Mouse (Mus musculus) midbrain, embryonic 14.5 days (tissue): ENCODE measurements around the gene Wdr25. TPM values are rescaled to one million over a fixed set of nuclear protein-coding genes. Genes with fewer than 3 reads are reported as not detected.

Experiments
- ATAC-seq: fragments of 200-750 bp; cut with Nextera tagmentation; 2 replicates; pipeline ENCODE4 v1.8.0; 2017; ENCODE audit warnings: moderate number of reproducible peaks, moderate library complexity; ENCODE audit not compliant: low FRiP score, low TSS enrichment
- DNase-seq: peaks from one replicate; pipeline ENCODE4 v3.0.0-alpha.2; 2015
- H3K27ac ChIP-seq: fragments of 300-500 bp; sonication (generic); replicated peaks from 2 replicates; pipeline ENCODE4 v1.5.1; 2014; ENCODE audit warnings: mild to moderate bottlenecking, low read depth, low read length, moderate library complexity
- H3K27me3 ChIP-seq: fragments of 300-500 bp; sonication (generic); 2 replicates; pipeline ENCODE4 v1.6.1; 2014; ENCODE audit warnings: low read length, control low read depth, mixed read lengths; ENCODE audit not compliant: control insufficient read depth, insufficient read depth
- H3K36me3 ChIP-seq: fragments of 300-500 bp; sonication (generic); 2 replicates; pipeline ENCODE4 v1.6.1; 2014; ENCODE audit warnings: low read length, control low read depth; ENCODE audit not compliant: control insufficient read depth, insufficient read depth
- H3K4me1 ChIP-seq: fragments of 300-500 bp; sonication (generic); 2 replicates; pipeline ENCODE4 v1.6.1; 2014; ENCODE audit warnings: mild to moderate bottlenecking, antibody characterized with exemption, low read length, control low read depth; ENCODE audit not compliant: control insufficient read depth, insufficient read depth
- H3K4me2 ChIP-seq: fragments of 300-500 bp; sonication (generic); 2 replicates; pipeline ENCODE4 v1.6.1; 2014; ENCODE audit warnings: mild to moderate bottlenecking, low read length, moderate library complexity
- H3K4me3 ChIP-seq: fragments of 300-500 bp; sonication (generic); replicated peaks from 2 replicates; pipeline ENCODE4 v1.5.1; 2014; ENCODE audit warnings: low read depth, low read length
- H3K9ac ChIP-seq: fragments of 300-500 bp; sonication (generic); replicated peaks from 2 replicates; pipeline ENCODE4 v1.6.1; 2014; ENCODE audit warnings: mild to moderate bottlenecking, low read length, moderate library complexity
- H3K9me3 ChIP-seq: fragments of 300-500 bp; sonication (generic); 2 replicates; pipeline ENCODE4 v1.6.1; 2016; ENCODE audit warnings: low read length, control low read depth, mixed read lengths; ENCODE audit not compliant: control insufficient read depth
- WGBS: fragments of 180-500 bp; shearing (Covaris S2); extraction: QIAGEN DNeasy Blood & Tissue Kit; methylation state at CpG from one replicate; pipeline ENCODE4 v1.1.7; 2014; 5-methylcytosine and 5-hydroxymethylcytosine counted together
- polyA plus RNA-seq: library from polyadenylated mRNA; unstranded; fragments of >200 nt; fragmentation: Nextera tagmentation; extraction: Ambion mirVana; gene quantifications from 2 replicates; pipeline ENCODE4 v1.2.1, GENCODE M21; 2014

Wdr25 gene
- polyA plus RNA-seq, 1 experiment from 2014 or later, result 4.3 TPM

- no peak overlapping the region for H3K9ac ChIP-seq
- WGBS, result 21% methylated on average over 2 of the region's 3 CpGs
- no peaks in the 10 kb centered on the region for H3K36me3 ChIP-seq
- H3K9me3 ChIP-seq, result no peaks in the 10 kb centered on the region
- ATAC-seq, result no peak
- H3K4me3 ChIP-seq, result no peak overlapping the region
- H3K27ac ChIP-seq, result no peak overlapping the region
- no peaks in the 10 kb centered on the region for H3K27me3 ChIP-seq
- H3K4me2 ChIP-seq, result no peak overlapping the region
- DNase-seq, result no peak
- H3K4me1 ChIP-seq, result peaks cover 18% of the 10 kb centered on the region
These were observed 38.7 kb downstream of the Wdr25 start for GRCm38 (mm10) chr12:108932113-108932512.

- H3K27ac ChIP-seq, result no peak overlapping the region
These were observed 40.8 kb downstream of the Wdr25 start for GRCm38 (mm10) chr12:108934231-108934630.

GRCm38 (mm10) chr12:108936834-108937233 lies 43.4 kb downstream of the Wdr25 start:
- H3K36me3 ChIP-seq, result no peaks in the 10 kb centered on the region
- 0 out of 2 replicates have a peak, but pooled peaks cover under 1% of the 10 kb centered on the region for H3K4me1 ChIP-seq
- no peak overlapping the region for H3K9ac ChIP-seq
- no peaks in the 10 kb centered on the region for H3K27me3 ChIP-seq
- DNase-seq (no peak), ATAC-seq (no peak)
- no peak overlapping the region for H3K4me2 ChIP-seq
- no peak overlapping the region for H3K27ac ChIP-seq
- WGBS, result 58% methylated on average over 6 of the region's 6 CpGs
- H3K9me3 ChIP-seq, result no peaks in the 10 kb centered on the region
- H3K4me3 ChIP-seq, result no peak overlapping the region

More at GRCm38 (mm10) chr12:108934231-108934630, 40.8 kb downstream of the Wdr25 start:
- no peak overlapping the region for H3K4me3 ChIP-seq
- H3K9me3 ChIP-seq, result no peaks in the 10 kb centered on the region
- ATAC-seq (no peak), DNase-seq (no peak)
- no peak overlapping the region for H3K9ac ChIP-seq
- no peaks in the 10 kb centered on the region for H3K36me3 ChIP-seq
- WGBS, result 80% methylated on average over 6 of the region's 6 CpGs
- no peak overlapping the region for H3K4me2 ChIP-seq
- no peaks in the 10 kb centered on the region for H3K27me3 ChIP-seq
- H3K4me1 ChIP-seq, result peaks cover 4% of the 10 kb centered on the region; the same call in 1 of the 2 replicates

GRCm38 (mm10) chr12:108937506-108937905 lies 44.1 kb downstream of the Wdr25 start:
- H3K27ac ChIP-seq, result no peak overlapping the region
- no peak overlapping the region for H3K4me2 ChIP-seq
- H3K36me3 ChIP-seq, result no peaks in the 10 kb centered on the region
- DNase-seq (no peak), ATAC-seq (no peak)
- no peaks in the 10 kb centered on the region for H3K4me1 ChIP-seq
- H3K4me3 ChIP-seq, result no peak overlapping the region
- no peak overlapping the region for H3K9ac ChIP-seq
- WGBS, result 92% methylated on average over 4 of the region's 4 CpGs
- no peaks in the 10 kb centered on the region for H3K27me3 ChIP-seq
- H3K9me3 ChIP-seq, result no peaks in the 10 kb centered on the region

GRCm38 (mm10) chr12:108938844-108939243 lies 45.4 kb downstream of the Wdr25 start:
- 84% methylated on average over 5 of the region's 5 CpGs for WGBS

GRCm38 (mm10) chr12:108939317-108939716 lies 45.9 kb downstream of the Wdr25 start:
- no peak for ATAC-seq
- H3K9me3 ChIP-seq, result no peaks in the 10 kb centered on the region
- H3K9ac ChIP-seq, result no peak overlapping the region
- 0 out of 2 replicates have a peak, but pooled peaks cover 3% of the 10 kb centered on the region for H3K4me1 ChIP-seq
- no peak overlapping the region for H3K4me2 ChIP-seq
- 53% methylated on average over 9 of the region's 9 CpGs for WGBS
- no peaks in the 10 kb centered on the region for H3K36me3 ChIP-seq
- 0 out of 2 replicates have a peak overlapping the region, but pooled peaks have one; percentile 20 for H3K27ac ChIP-seq
- H3K27me3 ChIP-seq, result no peaks in the 10 kb centered on the region
- no peak overlapping the region for H3K4me3 ChIP-seq
- peak; percentile 38 for DNase-seq

More at GRCm38 (mm10) chr12:108938844-108939243, 45.4 kb downstream of the Wdr25 start:
- Histone ChIP-seq H3K27ac (0 out of 2 replicates have a peak overlapping the region, but pooled peaks have one; percentile 20), H3K4me2 (no peak overlapping the region), H3K36me3 (no peaks in the 10 kb centered on the region), H3K9ac (no peak overlapping the region), H3K4me1 (0 out of 2 replicates have a peak, but pooled peaks cover 3% of the 10 kb centered on the region), H3K9me3 (no peaks in the 10 kb centered on the region), H3K27me3 (no peaks in the 10 kb centered on the region), H3K4me3 (no peak overlapping the region)
- DNase-seq, result no peak
- ATAC-seq, result no peak

- Histone ChIP-seq H3K27ac (no peak overlapping the region), H3K4me2 (no peak overlapping the region), H3K9me3 (no peaks in the 10 kb centered on the region), H3K4me3 (no peak overlapping the region), H3K9ac (no peak overlapping the region), H3K36me3 (no peaks in the 10 kb centered on the region), H3K4me1 (0 out of 2 replicates have a peak, but pooled peaks cover 3% of the 10 kb centered on the region), H3K27me3 (no peaks in the 10 kb centered on the region)
- ATAC-seq (no peak), DNase-seq (no peak)
- WGBS, result 44% methylated on average over 1 of the region's 1 CpGs
These were observed 46.8 kb downstream of the Wdr25 start for GRCm38 (mm10) chr12:108940255-108940654.

- Histone ChIP-seq H3K36me3 (no peaks in the 10 kb centered on the region), H3K9ac (no peak overlapping the region), H3K4me3 (no peak overlapping the region), H3K9me3 (no peaks in the 10 kb centered on the region), H3K4me2 (no peak overlapping the region), H3K27ac (no peak overlapping the region), H3K27me3 (no peaks in the 10 kb centered on the region), H3K4me1 (0 out of 2 replicates have a peak, but pooled peaks cover 3% of the 10 kb centered on the region)
- no peak for DNase-seq
- WGBS, result 69% methylated on average over 2 of the region's 2 CpGs
- no peak for ATAC-seq
These were observed 47.9 kb downstream of the Wdr25 start for GRCm38 (mm10) chr12:108941282-108941681.

GRCm38 (mm10) chr12:108942203-108942923 lies 48.9 kb downstream of the Wdr25 start:
- ATAC-seq (no peak), DNase-seq (peak; percentile 29)
- Histone ChIP-seq H3K36me3 (no peaks in the 10 kb centered on the region), H3K27me3 (no peaks in the 10 kb centered on the region), H3K9me3 (no peaks in the 10 kb centered on the region), H3K4me1 (0 out of 2 replicates have a peak, but pooled peaks cover 3% of the 10 kb centered on the region), H3K4me3 (no peak overlapping the region), H3K27ac (no peak overlapping the region), H3K9ac (no peak overlapping the region), H3K4me2 (no peak overlapping the region)
- WGBS, result 80% methylated on average over 14 of the region's 14 CpGs
